Comparison of ENCODE assay signal across 8 mouse cellular contexts in the genomic region with DNA sequence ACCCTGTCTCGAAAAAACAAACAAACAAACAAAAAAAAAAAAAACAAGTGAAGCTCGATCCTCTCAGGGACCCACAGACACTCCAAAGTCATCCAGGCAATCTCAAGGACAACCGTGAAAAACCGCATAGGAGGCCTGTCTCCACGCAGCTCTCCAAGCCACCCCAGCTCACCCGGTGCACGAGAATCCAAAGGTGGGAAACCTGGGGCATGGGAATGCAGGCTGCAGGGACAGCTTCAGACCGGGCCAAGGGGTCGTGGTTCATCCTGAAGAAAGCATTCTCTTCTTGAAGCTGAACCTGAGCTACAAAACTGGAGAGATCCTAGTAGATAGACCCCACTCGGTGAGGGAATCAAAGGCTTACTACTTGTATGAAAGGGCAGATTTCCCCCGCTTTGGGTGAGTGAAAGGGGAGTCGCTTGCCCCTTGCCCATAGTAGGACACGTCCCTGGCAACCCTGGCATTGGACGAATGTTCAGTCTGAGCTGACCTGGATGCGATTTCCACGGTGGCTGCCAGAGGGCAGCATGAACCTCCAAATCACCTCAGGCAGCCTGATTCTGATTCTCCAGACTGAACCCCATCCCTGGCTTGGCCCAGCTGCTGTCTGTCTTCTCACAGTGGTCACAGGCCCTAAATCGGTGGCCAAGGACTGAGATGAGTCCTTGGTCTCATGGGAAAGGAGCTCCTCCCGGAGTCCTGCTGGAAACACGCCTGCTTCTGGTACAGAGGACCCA. TPM values are rescaled to one million over a fixed set of nuclear protein-coding genes. Genes with fewer than 3 reads are reported as not detected.
A peak's percentile ranks its signal among the peaks of the same experiment; 100 is the strongest.
DNase-seq lines count a peak whose midpoint lies in the region; ATAC-seq and TF ChIP-seq lines count a peak whose summit lies in the region.

No protein-coding gene starts in this region.

- H3K36me3 ChIP-seq in forebrain, embryonic 12.5 days (replicated peaks): peaks cover 11% of the 10 kb centered on the region
- no peaks in the 10 kb centered on the region for H3K36me3 ChIP-seq in forebrain, embryonic 15.5 days

- H3K9me3 ChIP-seq in forebrain, embryonic 12.5 days: no peaks in the 10 kb centered on the region
- H3K9me3 ChIP-seq in forebrain, embryonic 15.5 days: no peaks in the 10 kb centered on the region

- no peak overlapping the region for H3K9ac ChIP-seq in forebrain, embryonic 12.5 days
- no peak overlapping the region for H3K9ac ChIP-seq in forebrain, embryonic 15.5 days (replicated peaks)

- 53% methylated on average over 19 of the region's 19 CpGs for WGBS in forebrain, embryonic 12.5 days
- 50% methylated on average over 19 of the region's 19 CpGs for WGBS in forebrain, embryonic 15.5 days

- H3K27me3 ChIP-seq in forebrain, embryonic 12.5 days: peaks cover 44% of the 10 kb centered on the region
- peaks cover 29% of the 10 kb centered on the region for H3K27me3 ChIP-seq in forebrain, embryonic 15.5 days

- 0 out of 2 replicates have a peak overlapping the region, but pooled peaks have one; percentile 36 for H3K27ac ChIP-seq in forebrain, embryonic 12.5 days
- H3K27ac ChIP-seq in forebrain, embryonic 15.5 days (replicated peaks): no peak overlapping the region
- no peak overlapping the region for H3K27ac ChIP-seq in embryonic fibroblast, embryonic 13.5 days (ENCODE audit: insufficient read depth, low read length)

- H3K4me2 ChIP-seq in forebrain, embryonic 12.5 days: no peak overlapping the region
- no peak overlapping the region for H3K4me2 ChIP-seq in forebrain, embryonic 15.5 days (replicated peaks)

- DNase-seq in urinary bladder, postnatal 14 days (ENCODE audit: low spot score): peak; percentile 48
- DNase-seq in urinary bladder, postnatal 25 days (ENCODE audit: low spot score): no peak
- peak; percentile 54 to 82 for DNase-seq in kidney, postnatal 36 days
- DNase-seq in thymus, postnatal 4 days: peak; percentile 63

- no peak overlapping the region for H3K4me3 ChIP-seq in forebrain, embryonic 12.5 days (replicated peaks)
- no peak overlapping the region for H3K4me3 ChIP-seq in forebrain, embryonic 15.5 days
- no peak overlapping the region for H3K4me3 ChIP-seq in embryonic fibroblast, embryonic 13.5 days (ENCODE audit: insufficient read depth, low read length)

- peak; percentile 12; the same call in 1 of the 2 replicates for ATAC-seq in forebrain, embryonic 12.5 days (ENCODE audit: low FRiP score)
- no peak for ATAC-seq in forebrain, embryonic 15.5 days (replicated peaks)
- ATAC-seq in megakaryocyte progenitor cell, adult 5-6 weeks (replicated peaks; ENCODE audit: poor library complexity): peak; percentile 41

- no peak for TF ChIP-seq POLR2A in embryonic fibroblast, embryonic 13.5 days (IDR thresholded peaks at IDR 0.05; ENCODE audit: low read depth, low read length)

- peaks cover 21% of the 10 kb centered on the region for H3K4me1 ChIP-seq in forebrain, embryonic 12.5 days
- peaks cover 16% of the 10 kb centered on the region for H3K4me1 ChIP-seq in forebrain, embryonic 15.5 days
- no peaks in the 10 kb centered on the region for H3K4me1 ChIP-seq in embryonic fibroblast, embryonic 13.5 days (ENCODE audit: control insufficient read depth, insufficient read depth, low read length)

- peak; percentile 80 for TF ChIP-seq CTCF in embryonic fibroblast, embryonic 13.5 days (IDR thresholded peaks at IDR 0.05; ENCODE audit: borderline replicate concordance, insufficient read depth, low read length)

RNA-seq across cellular contexts. Expression of a gene that starts 18.7 kb away (rescaled TPM):
- polyA plus RNA-seq in forebrain, embryonic 12.5 days (2016; fragmentation: Nextera tagmentation; extraction: Ambion mirVana): 24.6 and 27.4 TPM in 2 replicates
- 24.7 and 26.8 TPM in 2 replicates for polyA plus RNA-seq in forebrain, embryonic 15.5 days (2015; fragmentation: Nextera tagmentation; extraction: Ambion mirVana)
- 10.4 and 11.0 TPM in 2 replicates for polyA plus RNA-seq in embryonic fibroblast, embryonic 13.5 days (2011; ENCODE audit: insufficient read length, low read depth, missing spikeins)
- 2.1 and 4.5 TPM in 2 replicates for total RNA-seq in megakaryocyte progenitor cell, adult 5-6 weeks (2015)
- 3.8 and 4.2 TPM in 2 replicates for total RNA-seq in megakaryocyte progenitor cell, adult 5-6 weeks (2017)

RNA-seq across cellular contexts. Expression of a gene that starts 54.0 kb away (rescaled TPM):
- polyA plus RNA-seq in forebrain, embryonic 12.5 days (2016; fragmentation: Nextera tagmentation; extraction: Ambion mirVana): 233 and 250 TPM in 2 replicates
- 134 and 139 TPM in 2 replicates for polyA plus RNA-seq in forebrain, embryonic 15.5 days (2015; fragmentation: Nextera tagmentation; extraction: Ambion mirVana)
- polyA plus RNA-seq in embryonic fibroblast, embryonic 13.5 days (2011; ENCODE audit: insufficient read length, low read depth, missing spikeins): 132 and 172 TPM in 2 replicates
- total RNA-seq in megakaryocyte progenitor cell, adult 5-6 weeks (2015): 112 and 119 TPM in 2 replicates
- total RNA-seq in megakaryocyte progenitor cell, adult 5-6 weeks (2017): 194 and 261 TPM in 2 replicates

RNA-seq across cellular contexts. Expression of a gene that starts 54.6 kb away (rescaled TPM):
- 1,521 and 1,527 TPM in 2 replicates for polyA plus RNA-seq in forebrain, embryonic 12.5 days (2016; fragmentation: Nextera tagmentation; extraction: Ambion mirVana)
- 995 and 1,028 TPM in 2 replicates for polyA plus RNA-seq in forebrain, embryonic 15.5 days (2015; fragmentation: Nextera tagmentation; extraction: Ambion mirVana)
- polyA plus RNA-seq in embryonic fibroblast, embryonic 13.5 days (2011; ENCODE audit: insufficient read length, low read depth, missing spikeins): 509 and 719 TPM in 2 replicates
- 700 and 701 TPM in 2 replicates for total RNA-seq in megakaryocyte progenitor cell, adult 5-6 weeks (2015)
- total RNA-seq in megakaryocyte progenitor cell, adult 5-6 weeks (2017): 1,324 and 1,596 TPM in 2 replicates
